Mouse (Mus musculus) gastrocnemius, postnatal 36 days (tissue): ENCODE data around the gene Trp53bp1. TPM values are rescaled to one million over a fixed set of nuclear protein-coding genes. Genes with fewer than 3 reads are reported as not detected.

Experiments
- DNase-seq, 2 experiments: peaks; one replicate each; pipeline ENCODE4 v3.0.0; 2022
- intact Hi-C: fragments of 180-260 bp; cut with DNase I; formaldehyde crosslinking; loops from one replicate; pipeline ENCODE4 v1.15.1; 2025
- total RNA-seq, 2 experiments: library from RNA; stranded (reverse); gene quantifications; 2 replicates each; pipeline ENCODE4 v1.2.3; 2021

Trp53bp1 gene
- total RNA-seq, 2 experiments from 2014 or later = 14.2 to 16.0 TPM

GRCm38 (mm10) chr2:121268446-121268845 lies 2.8 kb downstream of the Trp53bp1 start:
- intact Hi-C loops = no loop called here
- no peak for DNase-seq

DNA sequence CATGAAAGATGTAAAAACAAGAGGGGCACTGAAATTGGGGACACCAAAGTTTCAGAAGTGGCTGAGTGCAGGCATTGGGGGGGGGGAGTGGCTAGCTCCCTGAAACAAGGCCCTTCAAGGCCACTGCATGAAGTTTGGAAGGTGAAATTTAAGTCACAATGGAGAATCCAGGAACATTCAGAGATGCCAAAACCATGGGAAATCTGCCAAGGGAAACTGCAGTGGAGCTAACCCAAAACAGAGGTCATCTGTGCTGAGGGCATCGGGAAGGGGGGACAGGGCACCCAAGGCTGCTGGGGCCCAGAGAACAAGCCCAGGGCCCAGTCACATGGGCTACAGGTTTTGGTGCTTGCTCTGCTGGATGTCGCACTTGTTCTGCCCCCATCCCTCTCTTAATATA lies 21.4 kb downstream of the Trp53bp1 start:
- no peak for DNase-seq
- intact Hi-C loops = no loop called here

DNA sequence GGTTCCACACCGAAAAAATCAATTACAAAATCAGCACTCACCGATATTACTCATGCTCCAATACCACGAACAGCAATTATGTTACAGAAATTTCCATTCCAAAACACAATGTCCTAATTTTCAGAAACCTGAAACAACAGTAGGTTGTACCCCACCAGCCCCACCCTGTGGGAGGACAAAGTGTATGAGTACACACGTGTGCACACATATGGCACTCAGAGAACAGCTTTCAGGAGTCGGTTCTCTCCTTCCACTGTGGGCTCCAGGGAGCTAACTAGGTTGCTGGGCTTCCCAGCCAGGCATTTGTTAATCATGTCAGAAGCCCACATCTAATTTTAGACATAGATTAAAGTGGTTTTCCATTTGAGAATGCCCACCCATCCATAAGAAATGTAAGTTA lies 27.1 kb downstream of the Trp53bp1 start:
- intact Hi-C loops = no loop called here
- no peak for DNase-seq

DNA sequence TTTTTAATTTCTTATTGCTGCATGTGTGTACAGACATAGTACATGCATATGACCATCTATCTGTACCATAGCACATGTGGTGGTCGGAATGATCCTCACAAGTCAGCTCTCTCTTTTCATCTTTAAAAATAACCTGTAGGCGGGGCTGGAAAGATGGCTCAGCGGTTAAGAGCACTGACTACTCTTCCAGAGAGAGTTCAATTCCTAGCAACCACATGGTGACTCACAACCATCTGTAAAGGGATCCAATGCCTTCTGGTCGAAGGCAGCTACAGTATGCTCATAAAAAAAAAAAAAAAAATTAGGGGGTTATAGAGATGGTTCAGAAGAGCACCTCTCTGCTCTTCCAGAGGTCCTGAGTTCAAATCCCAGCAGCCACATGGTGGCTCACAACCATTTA lies 31.8 kb downstream of the Trp53bp1 start:
- DNase-seq = no peak
- intact Hi-C loops = no loop called here

DNA sequence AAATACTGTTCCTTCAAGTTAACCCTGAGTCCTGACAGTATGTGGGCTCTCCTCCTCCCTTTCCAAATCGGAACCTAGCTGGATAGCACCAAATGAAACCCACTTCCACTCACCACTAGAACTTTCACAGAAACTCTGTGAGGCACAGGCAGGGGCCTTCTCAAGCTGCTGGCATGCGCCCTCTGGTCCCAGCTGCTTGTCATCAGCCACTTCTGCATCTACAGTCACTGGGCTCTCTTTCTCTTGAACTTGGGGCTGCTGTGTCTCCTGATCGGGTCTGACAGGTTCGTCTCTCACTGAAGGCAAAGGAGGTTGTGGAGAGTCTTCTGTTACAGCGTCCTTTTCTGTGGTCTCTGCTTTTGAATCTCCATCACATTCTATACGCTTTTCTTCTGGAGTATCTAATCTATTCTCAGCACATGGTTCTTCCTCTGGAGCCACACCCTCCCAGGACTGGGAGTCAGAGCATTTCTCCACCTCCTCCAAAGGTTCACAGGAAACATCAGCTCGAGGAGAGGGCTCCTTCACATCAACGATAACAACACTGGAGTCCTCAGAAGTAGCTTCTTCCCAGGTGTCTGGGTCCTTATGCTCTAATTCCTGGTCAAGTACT lies 35.6 kb downstream of the Trp53bp1 start:
- no peak for DNase-seq
- intact Hi-C loops = no loop called here

- DNase-seq = no peak
- intact Hi-C loops = no loop called here
These were observed 43.1 kb downstream of the Trp53bp1 start for GRCm38 (mm10) chr2:121228135-121228534.

DNA sequence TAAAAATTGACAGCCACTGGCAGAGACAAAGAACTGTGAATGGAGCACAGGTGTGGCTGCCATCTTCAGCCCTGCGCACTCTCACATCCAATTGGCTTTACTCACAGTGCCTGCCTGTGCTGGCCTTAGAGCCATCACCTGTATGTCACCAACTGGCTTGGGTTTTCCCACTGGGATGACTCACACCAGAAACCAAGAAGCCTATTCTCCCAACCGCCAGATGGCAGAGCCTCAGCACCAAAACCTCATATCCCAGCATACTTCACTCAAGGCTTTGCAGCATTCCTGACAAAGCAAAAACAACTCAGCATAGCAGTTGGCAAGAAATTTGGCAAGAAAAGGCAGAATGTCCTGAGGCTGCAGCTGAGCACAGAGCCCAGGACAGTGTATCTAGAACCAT lies 48.2 kb downstream of the Trp53bp1 start:
- intact Hi-C loops = no loop called here
- DNase-seq = no peak

DNA sequence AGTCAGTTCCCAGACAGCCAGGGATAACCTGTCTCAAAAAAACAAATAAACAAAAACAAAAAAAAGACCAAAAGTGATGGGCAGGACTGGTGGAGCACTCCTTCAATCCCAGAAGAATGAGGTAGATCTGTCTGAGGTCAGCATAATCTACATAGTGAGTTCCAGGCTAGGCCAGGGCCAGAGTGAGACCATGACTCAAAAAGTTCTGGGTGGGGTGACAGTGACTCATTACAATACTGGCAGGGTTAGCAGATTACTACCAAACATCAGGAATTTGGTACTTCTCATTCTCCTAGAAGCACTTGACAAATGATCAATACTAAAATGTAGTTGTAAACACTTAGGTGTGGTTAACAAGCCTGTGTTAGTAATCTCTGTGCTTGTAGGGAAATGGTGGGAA lies 51.2 kb downstream of the Trp53bp1 start:
- intact Hi-C loops = no loop called here
- DNase-seq = no peak

GRCm38 (mm10) chr2:121219177-121219576 lies 52.0 kb downstream of the Trp53bp1 start:
- intact Hi-C loops = no loop called here
- no peak for DNase-seq

DNA sequence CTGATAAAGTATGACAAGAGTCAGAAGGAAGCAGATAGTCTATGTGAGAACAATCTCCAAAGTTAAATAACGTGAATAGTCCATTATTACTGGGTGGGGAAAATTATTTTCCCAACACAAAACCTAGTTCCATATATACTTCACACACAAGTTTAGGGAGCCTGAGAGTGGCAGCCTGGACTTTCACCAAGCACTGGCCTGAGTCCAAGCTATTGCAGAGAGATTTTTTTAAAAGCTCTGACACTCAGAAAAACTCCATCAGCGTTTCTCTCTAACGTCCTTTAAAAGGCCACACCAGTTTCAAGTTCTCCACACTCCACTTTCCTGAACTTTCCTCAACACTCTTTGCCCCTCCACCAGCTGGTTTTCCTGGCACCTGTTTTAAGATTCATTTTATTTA lies 56.7 kb downstream of the Trp53bp1 start:
- intact Hi-C loops = no loop called here

GRCm38 (mm10) chr2:121206541-121206940 lies 64.7 kb downstream of the Trp53bp1 start:
- intact Hi-C loops = no loop called here
- no peak for DNase-seq

More for the DNA sequence above, 56.7 kb downstream of the Trp53bp1 start:
- DNase-seq = no peak

GRCm38 (mm10) chr2:121204276-121204675 lies 66.9 kb downstream of the Trp53bp1 start:
- no peak for DNase-seq
- intact Hi-C loops = no loop called here

- no peak for DNase-seq
- intact Hi-C loops = no loop called here
These were observed 75.7 kb downstream of the Trp53bp1 start for GRCm38 (mm10) chr2:121195466-121195865.

- DNase-seq = no peak
- intact Hi-C loops = loop anchor here (10.0 kb wide), 1 partner anchor 216 kb away; no protein-coding TSS in a partner anchor
These were observed 82.7 kb downstream of the Trp53bp1 start for GRCm38 (mm10) chr2:121188530-121188929.

- intact Hi-C loops = loop anchor here (10.0 kb wide), 1 partner anchor 221 kb away; no protein-coding TSS in a partner anchor
- no peak for DNase-seq
These were observed 87.1 kb downstream of the Trp53bp1 start for GRCm38 (mm10) chr2:121184142-121184541.

GRCm38 (mm10) chr2:121183431-121183830 lies 87.8 kb downstream of the Trp53bp1 start:
- intact Hi-C loops = loop anchor here (10.0 kb wide), 1 partner anchor 221 kb away; no protein-coding TSS in a partner anchor
- DNase-seq = no peak

GRCm38 (mm10) chr2:121178828-121179479 lies 92.3 kb downstream of the Trp53bp1 start:
- DNase-seq = no peak
- intact Hi-C loops = no loop called here

- DNase-seq = peak; percentile 86
- intact Hi-C loops = no loop called here
These were observed 100.0 kb downstream of the Trp53bp1 start, which contains the start of gene Zscan29 for GRCm38 (mm10) chr2:121170980-121171742. Gene Zscan29, minus strand, starts transcription at chr2:121171125.

DNA sequence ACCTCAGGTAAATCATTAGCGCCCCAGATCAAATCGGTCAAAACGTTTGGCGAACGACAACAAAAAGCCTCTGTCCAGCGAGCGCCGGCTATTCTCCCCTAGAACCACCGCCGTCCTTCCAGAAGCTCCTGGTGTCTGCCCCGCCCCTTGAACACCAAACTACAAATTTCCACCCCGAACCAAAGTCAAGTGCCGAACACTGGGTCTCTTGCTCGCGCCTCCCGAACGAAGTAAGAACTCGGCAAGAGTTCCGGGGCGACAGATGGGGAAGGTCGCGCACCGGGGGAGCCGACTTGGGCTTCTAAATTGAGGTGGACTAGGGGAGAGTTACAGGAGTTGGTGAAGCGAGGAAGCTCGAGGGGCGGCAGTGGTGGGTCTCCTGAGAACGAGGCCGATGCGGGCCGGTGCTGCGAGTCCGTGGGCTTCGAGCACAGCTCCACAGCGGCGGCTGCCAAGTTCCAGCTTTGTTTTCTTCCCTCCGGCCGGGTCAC lies 100.7 kb downstream of the Trp53bp1 start, which contains the start of gene Tubgcp4:
Gene Tubgcp4, plus strand, starts transcription at position 174 of the 491 bp plus-strand sequence.
- DNase-seq = peak in 1 of 2 experiments; percentile 7
- intact Hi-C loops = no loop called here

DNA sequence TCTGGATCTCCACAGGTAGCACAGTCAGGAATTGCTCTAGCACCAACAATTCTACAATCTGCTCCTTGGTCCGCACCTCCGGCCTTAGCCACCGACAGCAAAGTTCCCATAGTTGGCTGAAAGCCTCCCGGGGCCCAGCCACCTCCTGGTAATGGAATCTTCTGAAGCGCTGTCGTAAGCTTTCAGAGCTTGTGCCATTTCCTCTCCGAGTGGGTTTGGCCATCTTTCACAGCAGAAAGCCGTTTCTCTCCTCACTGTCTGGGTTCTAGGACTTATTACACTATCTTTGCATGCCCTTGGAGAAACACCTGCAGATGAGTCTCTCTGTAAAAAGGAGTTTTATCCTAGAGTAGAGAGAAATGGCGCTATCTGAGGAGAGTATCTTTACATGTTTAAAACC lies 101.3 kb downstream of the Trp53bp1 start:
- intact Hi-C loops = no loop called here
- no peak for DNase-seq

GRCm38 (mm10) chr2:121169173-121169572 lies 102.0 kb downstream of the Trp53bp1 start:
- no peak for DNase-seq
- intact Hi-C loops = no loop called here
